Mouse (Mus musculus): ENCODE results near the gene Pigl.
A peak's percentile ranks its signal among the peaks of the same experiment; 100 is the strongest.

Pigl gene

GRCm38 (mm10) chr11:62537089-62537488 is 78.8 kb downstream of the Pigl start:
- DNase-seq = no peak

- no peak for DNase-seq
These were observed 79.3 kb downstream of the Pigl start for GRCm38 (mm10) chr11:62537590-62537989.

GRCm38 (mm10) chr11:62538321-62539088 is 80.2 kb downstream of the Pigl start:
- peak; percentile 37 for DNase-seq

GRCm38 (mm10) chr11:62539089-62539890 is 81.0 kb downstream of the Pigl start, which contains the start of gene Cenpv:
Gene Cenpv, minus strand, starts transcription at chr11:62539261.
- peak; percentile 65 for DNase-seq

- DNase-seq = no peak
These were observed 81.9 kb downstream of the Pigl start for GRCm38 (mm10) chr11:62540167-62540566.

GRCm38 (mm10) chr11:62540969-62541368 is 82.7 kb downstream of the Pigl start:
- DNase-seq = no peak

GRCm38 (mm10) chr11:62541581-62541980 is 83.3 kb downstream of the Pigl start:
- no peak for DNase-seq

- no peak for DNase-seq
These were observed 85.7 kb downstream of the Pigl start for GRCm38 (mm10) chr11:62543991-62544390.

GRCm38 (mm10) chr11:62549782-62550181 is 91.5 kb downstream of the Pigl start:
- peak; percentile 73 for DNase-seq

- DNase-seq = peak; percentile 63
These were observed 92.0 kb downstream of the Pigl start for GRCm38 (mm10) chr11:62550227-62550685.

- peak; percentile 99 for DNase-seq
These were observed 92.5 kb downstream of the Pigl start, which contains the start of gene Ubb for GRCm38 (mm10) chr11:62550727-62551225. Gene Ubb, plus strand, starts transcription at chr11:62551171.

GRCm38 (mm10) chr11:62551226-62552119 is 93.2 kb downstream of the Pigl start:
- DNase-seq = no peak

GRCm38 (mm10) chr11:62553186-62553585 is 94.9 kb downstream of the Pigl start:
- DNase-seq = no peak

- DNase-seq = no peak
These were observed 95.4 kb downstream of the Pigl start for GRCm38 (mm10) chr11:62553633-62554032.

GRCm38 (mm10) chr11:62554163-62554855 is 96.0 kb downstream of the Pigl start:
- DNase-seq = no peak

- no peak for DNase-seq
These were observed 96.8 kb downstream of the Pigl start for GRCm38 (mm10) chr11:62554934-62555517.

- no peak for DNase-seq
These were observed 97.7 kb downstream of the Pigl start for GRCm38 (mm10) chr11:62555896-62556412.

- peak; percentile 69 for DNase-seq
These were observed 98.9 kb downstream of the Pigl start for GRCm38 (mm10) chr11:62557205-62557604.

GRCm38 (mm10) chr11:62558152-62558551 is 99.9 kb downstream of the Pigl start:
- no peak for DNase-seq

- DNase-seq = peak; percentile 90
These were observed 100.8 kb downstream of the Pigl start for GRCm38 (mm10) chr11:62558961-62559646.
